Mouse (Mus musculus): ENCODE data around the gene Nrf1.

Gene Nrf1

DNA sequence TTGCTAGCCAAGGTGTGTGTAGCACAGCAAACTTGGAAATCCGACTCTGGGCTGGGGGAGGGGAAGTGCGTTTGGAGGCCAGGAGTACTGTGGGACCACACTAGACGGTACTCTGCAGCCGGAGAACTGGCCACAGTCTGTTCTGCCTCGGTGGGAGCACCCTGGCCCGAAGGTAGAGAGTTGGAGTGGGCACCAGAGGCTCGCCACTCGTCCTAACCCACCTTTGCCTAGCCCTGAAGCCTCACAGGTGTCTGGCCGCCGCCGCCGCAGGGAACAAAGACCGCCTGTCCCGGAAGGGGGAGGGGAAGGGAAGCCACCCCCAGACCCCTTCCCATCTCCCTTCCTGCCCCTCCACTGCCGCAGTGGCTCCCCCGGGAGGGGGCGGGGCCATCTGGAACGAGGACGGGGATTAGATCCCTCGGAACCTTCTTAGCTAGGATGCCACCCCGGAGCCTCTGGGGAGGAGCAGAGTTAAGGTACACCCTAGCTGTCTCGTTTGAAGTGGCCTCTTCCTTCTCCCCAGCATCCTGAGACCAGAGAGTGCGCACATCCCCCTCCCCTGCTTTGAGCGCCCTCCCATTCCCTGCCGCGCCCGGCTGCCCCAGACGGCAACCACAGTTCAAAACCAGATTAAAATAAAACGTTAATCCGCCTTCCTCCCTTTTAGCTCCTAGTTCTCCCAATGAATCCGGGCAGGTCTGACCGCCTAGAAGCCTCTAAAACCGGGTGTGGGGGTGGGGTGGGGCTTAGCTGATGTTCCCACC, 126.9 kb downstream of the Nrf1 start:
- DNase-seq (ENCODE audit: low read depth, low spot score), result no peak

DNA sequence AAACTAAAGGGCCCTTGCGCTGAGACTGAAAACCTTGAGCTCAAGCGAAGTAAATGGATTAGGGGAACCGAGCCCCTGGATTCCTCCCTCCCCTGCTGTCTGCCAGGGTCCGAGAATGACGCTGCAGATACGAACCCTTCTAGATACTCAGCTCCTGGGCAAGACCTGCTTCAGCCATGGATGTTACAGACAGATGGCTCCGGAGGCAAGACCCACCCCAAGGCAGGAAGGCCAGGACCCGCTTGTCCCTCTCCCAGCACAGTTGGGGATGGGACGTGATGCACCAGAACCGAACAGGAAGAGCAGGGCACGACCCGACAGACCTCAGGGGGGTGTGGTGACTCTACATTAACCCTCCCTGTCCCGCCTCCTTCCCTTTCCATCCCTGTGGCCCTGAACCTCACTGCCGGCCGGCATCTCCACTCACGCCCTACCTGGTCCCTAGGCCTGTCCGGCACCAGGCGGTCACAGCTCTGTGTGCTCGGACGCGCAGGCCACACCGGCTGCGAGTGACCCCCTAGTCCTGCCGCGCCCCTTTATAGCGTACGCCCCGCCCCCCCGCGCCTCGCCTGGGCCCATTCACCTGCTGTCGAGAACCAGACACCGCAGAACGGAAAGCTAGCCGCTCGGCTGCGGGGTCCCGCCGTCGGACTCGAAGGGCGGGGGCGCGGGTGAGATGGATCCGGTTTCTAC, 127.6 kb downstream of the Nrf1 start:
- DNase-seq (ENCODE audit: low read depth, low spot score), result no peak

DNA sequence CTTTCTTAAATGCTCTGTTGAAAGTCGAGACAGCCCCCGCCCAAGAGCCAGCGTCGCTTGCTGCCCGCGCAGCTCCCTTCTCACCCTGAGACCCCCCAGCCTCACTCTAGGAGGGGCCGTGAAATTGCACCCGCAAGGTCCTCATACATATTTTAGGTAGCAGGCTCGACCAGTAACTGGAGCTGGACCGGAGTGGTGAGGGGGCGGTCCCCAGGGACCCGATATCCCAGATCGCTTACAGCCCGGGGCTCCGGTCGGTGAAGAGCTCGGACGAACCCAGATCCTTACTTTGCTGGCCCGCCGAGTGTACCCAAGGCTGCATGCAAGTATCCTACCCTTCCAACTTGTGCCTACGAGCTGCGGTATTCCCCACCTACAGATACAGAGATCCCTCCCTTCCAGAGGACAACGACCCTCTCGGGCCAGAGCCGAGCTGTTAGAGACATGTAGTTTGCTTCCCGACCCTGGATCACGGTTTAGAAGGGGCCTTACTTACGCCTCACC, 128.2 kb downstream of the Nrf1 start:
- DNase-seq (ENCODE audit: low read depth, low spot score), result no peak

DNA sequence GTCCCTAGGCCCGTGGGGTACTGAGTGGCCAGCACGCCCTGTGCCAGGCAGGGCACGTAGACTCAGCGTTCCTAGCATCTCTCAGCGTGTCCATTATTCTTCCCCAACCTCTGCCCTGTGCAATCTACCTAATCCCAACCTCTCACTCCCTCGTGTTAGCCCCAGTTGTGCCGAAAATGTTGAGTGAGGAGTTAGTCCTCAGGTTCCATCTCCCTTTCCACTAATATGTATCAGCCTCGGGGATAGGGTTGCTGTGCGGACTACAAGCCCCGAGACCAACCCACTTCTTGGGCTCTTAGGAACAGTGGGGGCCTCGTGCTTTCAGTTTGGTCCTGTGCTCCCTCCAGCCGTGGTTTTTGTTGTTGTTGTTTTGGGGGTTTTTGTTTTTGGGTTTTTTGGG, 128.7 kb downstream of the Nrf1 start:
- DNase-seq (ENCODE audit: low read depth, low spot score), result no peak

DNA sequence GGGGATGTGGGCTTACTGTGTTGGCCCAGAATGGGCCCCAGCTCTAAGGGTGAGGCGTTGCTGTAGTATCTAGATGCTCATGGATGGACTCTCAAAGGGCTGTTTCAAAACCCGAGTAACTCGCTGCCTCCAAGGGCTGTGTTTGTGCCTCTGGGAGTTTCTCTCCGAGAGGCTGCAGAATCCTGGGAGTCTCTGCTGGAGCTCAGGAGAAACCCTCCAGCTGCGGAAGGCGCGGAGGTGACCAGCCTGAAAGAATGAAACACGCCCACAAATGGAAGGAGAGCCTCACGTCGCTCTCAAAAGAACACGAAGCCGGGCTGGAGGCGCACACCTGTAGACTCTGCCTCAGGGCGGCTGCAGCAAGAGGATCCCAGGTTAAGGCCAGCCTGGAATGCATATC, 129.5 kb downstream of the Nrf1 start:
- DNase-seq (ENCODE audit: low read depth, low spot score), result no peak

DNA sequence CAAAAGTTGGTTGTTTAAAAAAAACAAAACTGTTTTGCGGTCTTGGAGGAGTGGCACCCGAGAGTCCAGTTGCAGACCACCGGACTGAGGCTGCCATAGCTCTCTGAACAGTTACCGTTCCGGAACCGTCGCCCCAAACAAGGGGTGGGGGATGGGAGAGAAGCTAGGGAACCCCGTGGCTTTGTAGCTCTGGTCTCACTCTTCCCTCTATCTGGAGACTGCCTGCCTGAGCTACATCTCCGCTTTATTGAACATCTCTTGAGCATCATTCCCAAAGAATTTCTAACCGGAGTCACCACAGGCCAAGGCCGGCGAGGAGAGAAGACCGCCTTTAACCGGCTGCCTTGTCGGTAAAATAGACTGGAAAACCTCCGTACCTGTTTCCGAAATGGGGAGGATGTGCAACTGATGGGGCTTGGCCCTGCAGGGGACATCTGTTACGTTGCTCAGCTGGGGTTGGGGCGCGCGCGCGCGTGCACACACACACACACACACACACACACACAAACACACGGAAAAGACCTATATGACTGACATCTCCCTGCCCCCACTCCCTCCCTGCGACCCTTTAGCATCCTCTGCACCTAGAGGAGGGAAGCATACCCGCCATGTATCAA, 130.3 kb downstream of the Nrf1 start:
- DNase-seq (ENCODE audit: low read depth, low spot score), result no peak

DNA sequence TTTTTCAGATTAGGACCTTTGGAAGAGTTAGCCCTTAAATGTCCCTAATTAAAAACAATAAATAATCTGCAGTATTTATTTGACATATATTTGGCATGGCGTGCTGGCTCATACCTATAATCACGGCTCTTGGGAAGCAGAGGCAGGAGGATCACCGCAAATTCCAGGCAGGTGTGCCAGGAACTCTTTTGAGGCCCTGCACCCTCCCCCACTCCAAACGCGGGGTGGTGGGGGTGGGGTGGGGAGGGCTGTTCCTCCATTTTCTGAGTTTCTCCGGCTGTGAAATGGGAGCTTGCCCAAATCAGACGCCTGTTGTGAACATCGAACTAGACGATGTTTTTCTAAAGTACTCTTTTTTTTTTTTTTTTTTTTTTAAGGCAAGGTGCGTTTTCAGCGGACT, 131.3 kb downstream of the Nrf1 start:
- DNase-seq (ENCODE audit: low read depth, low spot score), result no peak

DNA sequence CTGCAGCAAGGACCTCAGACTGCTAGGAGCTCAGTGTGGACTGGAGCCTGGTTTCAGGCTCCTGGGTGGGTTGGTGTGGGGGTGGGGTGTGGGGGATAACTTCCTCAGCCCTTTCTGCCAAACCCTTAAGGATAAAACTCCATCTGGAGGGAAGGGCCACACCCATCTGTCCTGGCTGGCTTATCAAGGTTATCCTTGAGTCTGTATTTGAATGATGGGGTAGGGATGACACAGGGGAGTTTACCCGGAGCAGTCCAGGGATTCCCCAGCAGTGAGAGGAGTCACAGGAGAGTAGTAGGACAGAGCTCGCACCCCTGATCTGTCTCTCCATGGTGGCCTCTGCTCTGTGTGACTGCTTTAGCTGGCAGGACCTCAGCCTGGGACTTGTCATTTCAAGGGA, 132.5 kb downstream of the Nrf1 start:
- no peak for DNase-seq (ENCODE audit: low read depth, low spot score)

DNA sequence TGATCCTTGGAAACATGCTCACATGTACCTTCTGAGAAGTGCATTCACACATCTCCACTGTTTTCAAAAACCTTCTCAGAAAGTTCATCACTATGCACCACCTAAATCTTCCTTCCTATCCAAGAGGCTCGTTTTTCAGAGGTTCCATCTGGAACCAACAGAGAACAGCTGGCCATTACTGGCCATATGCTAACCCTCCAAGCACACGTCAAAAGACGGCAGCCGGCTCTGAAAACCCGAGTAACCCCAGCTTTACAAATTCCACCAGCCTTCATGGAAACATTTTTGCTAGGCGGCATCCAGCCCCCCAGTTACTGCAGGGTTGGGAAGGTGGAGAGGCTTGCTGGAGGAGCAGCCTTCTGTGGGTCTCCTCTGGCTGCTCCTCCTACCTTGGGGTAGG, 134.2 kb downstream of the Nrf1 start:
- no peak for DNase-seq (ENCODE audit: low read depth, low spot score)

DNA sequence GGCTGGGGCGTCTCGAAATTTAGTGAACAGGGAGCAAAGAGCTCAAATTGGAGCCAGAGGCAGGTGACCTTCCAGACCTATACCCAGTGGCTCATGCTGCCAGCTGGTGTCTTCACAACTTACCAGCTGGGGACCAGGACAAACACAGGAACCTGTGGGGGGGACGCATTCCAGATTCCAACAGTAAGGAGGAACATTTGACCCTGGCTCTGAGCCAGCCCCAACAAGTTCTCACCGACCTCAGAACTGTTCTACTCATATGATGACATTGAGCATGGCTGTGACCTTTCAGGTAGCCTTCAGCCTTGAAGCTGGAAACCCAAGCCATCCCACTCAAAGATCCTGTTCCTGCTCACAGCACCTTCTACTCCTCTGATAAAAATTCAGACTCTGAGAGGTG, 135.8 kb downstream of the Nrf1 start:
- no peak for DNase-seq (ENCODE audit: low read depth, low spot score)

DNA sequence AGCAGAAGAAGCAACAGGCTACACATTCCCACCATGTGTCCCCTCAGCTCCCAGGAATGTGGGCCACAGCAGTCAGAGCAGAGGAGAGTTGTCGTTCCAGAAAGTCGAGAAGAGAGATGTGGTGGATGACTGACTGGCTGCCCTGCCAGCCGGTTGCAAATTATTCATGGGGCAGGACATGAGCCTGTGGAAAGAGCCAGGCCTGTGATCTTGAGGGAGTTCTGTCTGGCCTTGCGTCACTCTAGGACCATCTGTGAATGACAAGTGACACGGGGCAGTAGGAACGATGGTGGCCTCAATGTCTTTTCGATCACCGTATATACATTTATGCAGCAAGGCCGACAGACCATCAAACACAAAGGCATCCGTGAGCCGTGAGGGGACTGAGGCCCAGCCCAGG, 147.9 kb downstream of the Nrf1 start:
- no peak for DNase-seq (ENCODE audit: low read depth, low spot score)

DNA sequence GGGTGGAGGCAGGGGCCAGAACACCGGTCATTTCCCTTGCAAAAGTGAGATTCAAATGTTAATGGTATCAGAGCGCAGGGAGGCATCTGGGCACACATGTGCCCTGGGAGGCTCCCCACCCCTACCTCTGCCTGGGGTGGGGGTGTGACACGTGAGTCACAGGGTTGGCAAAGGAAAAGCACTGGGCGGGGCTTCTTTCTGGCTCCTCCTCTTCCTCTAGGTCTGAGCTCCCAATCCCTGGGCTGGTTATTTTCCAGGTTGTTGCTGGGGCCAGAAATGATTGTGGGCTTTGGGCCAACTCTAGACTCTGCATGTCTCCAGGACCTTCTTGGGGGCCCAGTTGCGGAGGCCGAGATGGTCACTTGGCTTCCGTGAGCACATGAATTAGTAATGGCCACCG, 148.4 kb downstream of the Nrf1 start:
- no peak for DNase-seq (ENCODE audit: low read depth, low spot score)

Data from brain, adult 2 months (tissue).